Mouse (Mus musculus): Measurements from ENCODE around the gene Tcp11.

GRCm38 (mm10) chr17:28123627-28124026 lies 43.2 kb upstream of the Tcp11 start:
- TF ChIP-seq EP300 (IDR thresholded peaks at IDR 0.05; ENCODE audit: low read depth) (no peak), CTCF (IDR thresholded peaks at IDR 0.05; ENCODE audit: low read depth) (no peak)

Data from heart, postnatal 0 days (tissue).